Mouse (Mus musculus): Measurements from ENCODE around the gene Gpc3. TPM values are rescaled to one million over a fixed set of nuclear protein-coding genes. Genes with fewer than 3 reads are reported as not detected.
"Not testable (repeated sequence)": the region's sequence is repeated elsewhere in the genome, so short reads cannot be mapped to it uniquely, and the experiment has no call there.

Gpc3 gene
- total RNA-seq, 4 experiments from 2014 or later: 57.9 to 86.1 (median 66.5) TPM

DNA sequence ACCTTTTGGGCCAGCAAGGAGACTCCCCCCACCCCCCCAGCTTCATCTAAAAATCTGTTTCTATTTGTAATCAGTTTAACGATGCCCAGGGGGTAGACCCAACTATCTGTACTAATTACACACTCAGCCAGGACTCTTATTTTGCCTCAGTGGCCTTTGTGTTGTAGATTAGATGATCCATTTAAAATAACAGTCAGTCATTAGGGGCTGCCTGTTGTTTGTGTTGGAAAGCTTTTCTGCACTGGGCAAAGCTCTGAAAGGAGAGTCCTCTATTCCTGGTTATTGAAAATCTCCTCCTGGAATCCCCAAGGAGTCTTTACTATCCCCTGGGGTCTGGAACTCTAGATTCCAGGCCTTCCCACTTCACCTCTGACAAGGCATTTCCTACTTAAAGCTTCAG lies 336.2 kb downstream of the Gpc3 start:
- DNase-seq: no peak

DNA sequence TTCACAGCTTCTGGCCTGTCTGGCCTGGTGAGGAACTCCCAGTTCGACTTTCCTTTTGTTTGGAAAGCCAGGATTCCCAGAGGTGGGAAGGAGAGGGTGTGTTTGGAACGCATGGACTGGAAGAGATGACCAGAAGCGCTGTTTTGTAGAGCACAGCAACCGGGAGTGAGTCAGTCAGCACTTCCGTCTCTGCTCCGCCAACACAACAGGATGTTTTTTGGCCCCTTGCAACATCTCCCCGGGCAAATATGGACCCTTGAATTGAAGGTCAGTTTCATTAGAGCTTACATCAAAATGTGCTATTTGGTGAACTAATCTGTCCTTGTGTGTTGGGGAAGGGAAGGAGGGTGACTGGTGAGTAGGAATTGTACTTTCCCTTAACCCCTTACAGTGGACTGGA lies 340.7 kb downstream of the Gpc3 start:
- peak; percentile 43 for DNase-seq

DNA sequence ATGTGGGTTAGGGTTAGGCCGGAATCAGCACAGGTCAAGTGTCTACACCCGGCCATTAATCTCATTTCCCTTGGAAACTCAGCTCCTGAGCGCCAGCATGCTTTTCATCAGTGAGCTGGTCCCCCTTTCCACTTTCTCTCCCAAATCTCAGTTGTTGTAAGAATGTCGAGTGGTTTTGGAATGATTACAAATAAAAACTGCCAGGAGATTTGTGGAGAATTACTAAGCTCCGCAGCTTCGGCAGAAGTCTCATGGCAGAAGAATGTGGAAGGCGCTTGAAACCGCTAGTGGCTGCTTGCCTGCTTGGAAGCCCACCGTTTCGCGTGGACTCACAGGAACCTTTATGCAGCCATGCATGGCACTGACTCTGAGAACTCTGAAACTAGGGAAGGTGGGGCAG lies 351.8 kb downstream of the Gpc3 start:
- no peak for DNase-seq

DNA sequence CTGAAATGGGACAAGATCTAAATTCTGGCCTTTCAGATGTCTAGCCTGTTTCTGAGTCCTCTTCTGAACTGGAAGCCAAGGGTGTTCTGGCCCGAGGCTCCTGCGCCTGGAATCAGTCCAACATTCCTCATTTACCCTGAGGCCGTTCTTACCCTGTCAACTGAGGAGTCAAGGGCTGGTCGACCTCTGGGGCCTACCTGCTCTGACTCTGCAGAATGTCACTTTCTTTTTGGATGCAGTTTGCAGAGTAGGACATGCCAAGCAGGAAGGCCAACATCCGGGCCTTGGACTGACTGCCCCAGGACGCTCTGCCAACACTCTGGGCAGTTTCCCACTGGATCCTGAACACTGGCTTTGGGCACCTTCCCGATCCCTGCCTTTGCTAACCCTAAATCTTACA lies 352.2 kb downstream of the Gpc3 start:
- DNase-seq: peak; percentile 33

DNA sequence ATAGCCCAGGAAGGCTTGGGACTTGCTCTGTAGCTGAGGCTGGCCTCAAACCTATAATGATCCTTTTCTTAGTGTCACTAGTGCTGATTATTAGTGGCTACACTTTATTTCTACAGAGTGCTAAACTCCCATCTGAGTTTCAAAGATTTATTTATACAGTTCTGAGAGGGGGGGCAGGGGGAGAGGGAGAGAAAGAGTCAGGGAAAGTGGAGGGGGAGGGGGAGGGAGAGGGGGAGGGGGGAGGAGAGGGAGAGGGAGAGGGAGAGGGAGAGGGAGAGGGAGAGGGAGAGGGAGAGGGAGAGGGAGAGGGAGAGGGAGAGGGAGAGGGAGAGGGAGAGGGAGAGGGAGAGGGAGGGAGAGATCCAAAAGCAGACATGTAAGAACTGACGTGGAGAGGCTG lies 354.0 kb downstream of the Gpc3 start:
- not testable (repeated sequence) for DNase-seq

DNA sequence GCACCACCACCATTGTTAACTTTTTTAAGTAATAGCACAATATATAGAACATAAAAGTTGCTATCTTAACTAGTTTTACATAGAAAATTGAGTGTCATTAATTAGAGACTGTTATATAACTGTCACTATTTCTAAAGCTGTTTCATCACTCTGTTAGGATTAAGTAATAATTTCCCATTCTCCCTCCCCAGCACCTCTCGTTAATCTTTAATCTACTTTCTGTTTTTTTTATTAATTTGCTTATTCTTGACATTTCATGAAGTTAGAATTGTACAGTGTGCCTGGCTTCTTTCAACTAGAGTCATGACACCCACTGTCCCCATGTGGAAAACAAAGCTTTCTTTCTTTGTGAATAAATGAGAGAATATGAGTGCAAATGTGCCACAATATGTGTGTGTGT lies 359.2 kb downstream of the Gpc3 start:
- no peak for DNase-seq

DNA sequence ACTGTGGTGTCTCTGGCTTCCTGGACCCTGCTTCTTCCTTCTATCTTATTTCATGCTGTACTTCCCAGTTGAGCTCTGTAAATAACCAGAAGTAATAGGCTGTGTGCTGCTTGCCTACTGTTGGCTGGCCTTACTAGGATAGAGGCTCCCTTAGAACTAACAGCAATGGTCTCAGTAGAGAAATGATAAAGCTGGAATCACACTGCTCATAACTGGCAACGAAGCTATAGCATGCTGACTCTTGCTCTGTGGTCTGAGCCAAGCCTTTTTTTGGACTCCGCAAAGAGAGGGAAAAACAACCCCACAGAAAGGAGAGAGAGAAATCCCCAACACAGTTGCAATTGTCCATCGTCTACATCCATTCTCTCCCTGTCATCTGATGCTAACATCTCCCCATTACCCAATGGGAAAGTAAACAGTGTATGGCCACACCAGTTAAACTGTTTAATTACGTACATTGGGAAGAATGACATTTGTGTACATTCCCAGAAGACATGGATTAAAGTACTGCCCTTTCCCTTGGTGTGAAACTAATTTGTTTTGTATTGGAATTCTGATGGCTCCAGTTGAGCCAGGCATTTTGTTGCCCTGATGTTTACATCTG lies 368.0 kb downstream of the Gpc3 start:
- no peak for DNase-seq

DNA sequence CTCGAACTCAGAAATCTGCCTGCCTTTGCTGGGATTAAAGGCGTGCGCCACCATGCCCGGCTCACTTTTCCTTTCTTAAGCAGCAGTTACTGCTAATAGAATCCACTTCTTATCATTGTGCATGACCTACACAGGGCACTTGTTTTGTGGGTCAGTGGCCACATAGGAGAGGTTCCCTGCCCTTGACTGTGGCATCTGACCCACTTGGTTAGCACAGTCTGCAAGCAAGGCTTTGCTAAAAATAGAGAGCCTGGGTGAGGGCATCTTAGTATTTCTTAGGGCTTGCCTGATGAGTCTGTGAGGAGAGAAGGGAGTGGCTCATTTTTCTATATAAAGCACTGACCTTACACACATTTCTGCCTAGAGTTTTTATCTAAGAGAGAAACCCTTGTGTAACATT lies 376.3 kb downstream of the Gpc3 start:
- no peak for DNase-seq

DNA sequence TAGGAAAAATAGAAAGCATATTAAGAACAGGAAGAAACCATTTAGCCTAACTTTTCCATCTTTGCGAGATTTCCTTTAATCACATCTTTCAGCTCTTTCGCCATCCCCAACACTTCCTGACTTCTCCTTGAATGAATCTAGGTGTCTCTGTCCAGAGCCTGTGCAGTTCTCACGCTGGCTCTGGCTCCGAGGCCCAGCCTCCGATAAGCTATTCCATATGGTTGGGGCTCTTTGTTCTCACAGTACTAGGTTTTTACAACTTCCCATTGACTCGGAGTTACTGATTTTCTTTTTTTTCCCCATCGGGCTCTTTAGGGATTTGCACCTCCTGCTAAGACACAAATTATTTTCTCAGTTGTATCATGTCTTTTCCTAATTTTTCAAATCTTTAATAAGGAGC lies 381.8 kb downstream of the Gpc3 start:
- no peak for DNase-seq

DNA sequence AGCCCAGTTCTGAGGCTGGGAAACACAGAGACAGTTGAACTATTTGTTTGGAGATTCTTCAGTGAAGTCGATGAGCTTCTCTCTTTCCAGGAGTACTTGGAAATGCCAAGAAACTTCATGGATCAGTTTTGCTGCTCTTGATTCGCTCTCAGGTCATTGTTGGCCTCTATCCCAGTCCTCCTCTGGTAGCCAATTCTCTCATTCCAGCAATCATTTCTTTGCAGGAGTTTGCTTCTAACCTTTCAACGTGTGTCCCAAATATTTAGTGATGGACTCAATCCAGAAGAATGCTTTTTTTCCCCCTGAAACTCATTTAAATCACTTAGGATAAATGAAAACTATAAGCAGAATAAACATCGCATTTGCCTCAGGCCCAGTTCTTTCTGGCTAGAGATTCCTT lies 383.0 kb downstream of the Gpc3 start:
- no peak for DNase-seq

Small RNA genes within 50 kb of the gene (microRNA-seq; reads per million reads assigned to microRNA genes)
- gene Mir6384: 0 reads per million in 2 experiments
- gene Mir717: 0 reads per million in 2 experiments

Other genes with a start within 250 kb of the Gpc3 start
- gene Ccdc160, start 177.2 kb upstream of the Gpc3 start, total RNA-seq (2022): 10 to 100 TPM; 23.5 to 51.4 (median 36.7) TPM